Mouse (Mus musculus) embryonic facial prominence, embryonic 15.5 days (tissue): ENCODE measurements around the gene Hist1h3b. TPM values are rescaled to one million over a fixed set of nuclear protein-coding genes. Genes with fewer than 3 reads are reported as not detected.
A peak's percentile ranks its signal among the peaks of the same experiment; 100 is the strongest.
"Not testable (repeated sequence)": the region's sequence is repeated elsewhere in the genome, so short reads cannot be mapped to it uniquely, and the experiment has no call there.

Experiments
- ATAC-seq: fragments of 200-750 bp; cut with Nextera tagmentation; 2 replicates; pipeline ENCODE4 v1.8.0; 2017; ENCODE audit warnings: low read depth, moderate TSS enrichment; ENCODE audit not compliant: insufficient number of reproducible peaks, low FRiP score, low TSS enrichment
- H3K27ac ChIP-seq: fragments of 300-500 bp; sonication (generic); replicated peaks from 2 replicates; pipeline ENCODE4 v1.5.1; 2015; ENCODE audit warnings: mild to moderate bottlenecking, inconsistent platforms
- H3K27me3 ChIP-seq: fragments of 300-500 bp; sonication (generic); 2 replicates; pipeline ENCODE4 v1.6.1; 2015; ENCODE audit warnings: inconsistent platforms
- H3K36me3 ChIP-seq: fragments of 300-500 bp; sonication (generic); 2 replicates; pipeline ENCODE4 v1.6.1; 2015; ENCODE audit warnings: mild to moderate bottlenecking, inconsistent platforms
- H3K4me1 ChIP-seq: fragments of 300-500 bp; sonication (generic); 2 replicates; pipeline ENCODE4 v1.6.1; 2015; ENCODE audit warnings: inconsistent platforms
- H3K4me2 ChIP-seq: fragments of 300-500 bp; sonication (generic); replicated peaks from 2 replicates; pipeline ENCODE4 v1.6.1; 2015; ENCODE audit warnings: mild to moderate bottlenecking, inconsistent platforms
- H3K4me3 ChIP-seq: fragments of 300-500 bp; sonication (generic); replicated peaks from 2 replicates; pipeline ENCODE4 v1.5.1; 2015; ENCODE audit warnings: mild to moderate bottlenecking, inconsistent platforms
- H3K9ac ChIP-seq: fragments of 300-500 bp; sonication (generic); 2 replicates; pipeline ENCODE4 v1.6.1; 2015; ENCODE audit warnings: inconsistent platforms
- H3K9me3 ChIP-seq: fragments of 300-500 bp; sonication (generic); replicated peaks from 2 replicates; pipeline ENCODE4 v1.6.1; 2016; ENCODE audit warnings: inconsistent platforms
- WGBS: fragments of 180-500 bp; shearing (Covaris S2); methylation state at CpG from one replicate; pipeline ENCODE4 v1.1.7; 2015; 5-methylcytosine and 5-hydroxymethylcytosine counted together
- polyA plus RNA-seq: library from polyadenylated mRNA; unstranded; fragments of >200 nt; fragmentation: Nextera tagmentation; extraction: Ambion mirVana; gene quantifications from 2 replicates; pipeline ENCODE4 v1.2.1, GENCODE M21; 2015

Gene Hist1h3b
- 8.4 and 9.7 TPM in 2 replicates for polyA plus RNA-seq

DNA sequence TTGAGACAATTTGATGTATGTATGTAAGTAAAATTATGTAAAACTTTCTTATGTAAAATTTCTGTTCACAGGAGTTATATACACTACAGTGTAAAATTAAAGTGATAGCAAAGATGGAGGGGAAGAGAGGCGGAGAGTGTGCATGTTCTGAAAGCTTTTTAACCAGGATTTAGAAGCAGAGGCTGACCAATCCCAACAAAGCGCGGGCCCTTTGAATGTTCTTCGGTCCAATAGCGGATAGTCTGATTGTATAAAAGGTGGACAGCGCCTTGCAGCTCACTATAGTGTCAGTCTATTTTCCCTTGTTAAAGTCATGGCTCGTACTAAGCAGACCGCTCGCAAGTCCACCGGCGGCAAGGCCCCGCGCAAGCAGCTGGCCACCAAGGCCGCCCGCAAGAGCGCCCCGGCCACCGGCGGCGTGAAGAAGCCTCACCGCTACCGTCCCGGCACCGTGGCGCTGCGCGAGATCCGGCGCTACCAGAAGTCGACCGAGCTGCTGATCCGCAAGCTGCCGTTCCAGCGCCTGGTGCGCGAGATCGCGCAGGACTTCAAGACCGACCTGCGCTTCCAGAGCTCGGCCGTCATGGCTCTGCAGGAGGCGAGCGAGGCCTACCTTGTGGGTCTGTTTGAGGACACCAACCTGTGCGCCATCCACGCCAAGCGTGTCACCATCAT, at the start of gene Hist1h3b:
Hist1h3b (plus strand) TSS at position 201 of the 675 bp plus-strand sequence.
- H3K4me2 ChIP-seq = peak within 1 kb of the TSS; percentile 67
- H3K4me1 ChIP-seq = peaks cover 20% of the 10 kb centered on the region
- H3K27me3 ChIP-seq, H3K36me3 ChIP-seq, H3K9me3 ChIP-seq, H3K9ac ChIP-seq: not testable (repeated sequence)
- peak within 1 kb of the TSS; percentile 45 for H3K4me3 ChIP-seq
- under 1% methylated on average over 18 of the region's 47 CpGs for WGBS
- peak within 1 kb of the TSS; percentile 94 for H3K27ac ChIP-seq
- peak; percentile 84 for ATAC-seq

- not testable (repeated sequence) for H3K9me3 ChIP-seq, H3K4me3 ChIP-seq, H3K27me3 ChIP-seq, ATAC-seq, H3K36me3 ChIP-seq, H3K4me2 ChIP-seq, H3K27ac ChIP-seq, H3K9ac ChIP-seq
- 84% methylated on average over 2 of the region's 2 CpGs for WGBS
- H3K4me1 ChIP-seq = 0 out of 2 replicates have a peak, but pooled peaks cover 10% of the 10 kb centered on the region
Measured at GRCm38 (mm10) chr13:23702801-23703200, 49.3 kb upstream of the Hist1h3b start.

DNA sequence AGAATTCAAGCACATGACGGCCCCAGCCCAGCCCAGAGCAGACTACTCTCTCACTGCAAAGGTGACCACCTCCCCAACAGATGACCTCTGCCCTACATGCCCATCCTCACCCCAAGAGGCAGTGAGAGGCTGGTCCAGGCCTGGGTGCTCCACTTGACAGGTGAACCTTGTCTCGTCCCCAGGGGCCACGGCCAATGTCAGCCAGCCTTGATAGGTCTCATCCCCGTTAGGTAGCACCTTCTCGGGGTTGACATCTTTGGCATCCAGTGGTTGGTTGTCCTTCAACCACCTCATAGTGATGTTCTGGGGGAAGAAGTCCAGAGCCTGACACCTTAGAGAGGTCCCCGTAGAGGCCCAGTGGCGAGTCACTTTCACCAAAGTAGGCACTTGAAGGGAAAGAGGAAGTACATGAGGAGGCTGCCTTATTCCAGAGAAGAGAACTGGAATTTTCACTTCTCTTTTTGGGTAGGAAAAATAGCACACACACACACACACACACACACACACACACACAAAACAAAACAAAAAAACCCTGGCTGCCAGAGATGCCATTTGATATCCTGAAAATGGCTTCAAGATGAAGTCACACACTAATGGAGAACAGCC, 46.2 kb upstream of the Hist1h3b start:
- no peak for ATAC-seq
- Histone ChIP-seq H3K4me1 (peaks cover 14% of the 10 kb centered on the region; the same call in 1 of the 2 replicates), H3K4me2 (no peak overlapping the region), H3K27me3 (no peaks in the 10 kb centered on the region), H3K4me3 (no peak overlapping the region), H3K9me3 (no peaks in the 10 kb centered on the region), H3K9ac (no peak overlapping the region), H3K27ac (no peak overlapping the region), H3K36me3 (no peaks in the 10 kb centered on the region)
- 90% methylated on average over 7 of the region's 7 CpGs for WGBS

- Histone ChIP-seq H3K27me3 (no peaks in the 10 kb centered on the region), H3K9ac (no peak overlapping the region), H3K4me2 (no peak overlapping the region), H3K4me1 (peaks cover 11% of the 10 kb centered on the region; the same call in 1 of the 2 replicates), H3K4me3 (no peak overlapping the region), H3K9me3 (no peaks in the 10 kb centered on the region), H3K36me3 (no peaks in the 10 kb centered on the region), H3K27ac (no peak overlapping the region)
- no peak for ATAC-seq
- WGBS = 93% methylated on average over 12 of the region's 12 CpGs
Measured at GRCm38 (mm10) chr13:23706771-23707170, 45.3 kb upstream of the Hist1h3b start.

- Histone ChIP-seq H3K27me3 (no peaks in the 10 kb centered on the region), H3K9ac (no peak overlapping the region), H3K4me1 (peaks cover 11% of the 10 kb centered on the region; the same call in 1 of the 2 replicates), H3K4me2 (no peak overlapping the region), H3K27ac (no peak overlapping the region), H3K4me3 (no peak overlapping the region), H3K36me3 (no peaks in the 10 kb centered on the region), H3K9me3 (no peaks in the 10 kb centered on the region)
- no peak for ATAC-seq
- 76% methylated on average over 4 of the region's 4 CpGs for WGBS
Measured at GRCm38 (mm10) chr13:23708041-23708440, 44.0 kb upstream of the Hist1h3b start.

DNA sequence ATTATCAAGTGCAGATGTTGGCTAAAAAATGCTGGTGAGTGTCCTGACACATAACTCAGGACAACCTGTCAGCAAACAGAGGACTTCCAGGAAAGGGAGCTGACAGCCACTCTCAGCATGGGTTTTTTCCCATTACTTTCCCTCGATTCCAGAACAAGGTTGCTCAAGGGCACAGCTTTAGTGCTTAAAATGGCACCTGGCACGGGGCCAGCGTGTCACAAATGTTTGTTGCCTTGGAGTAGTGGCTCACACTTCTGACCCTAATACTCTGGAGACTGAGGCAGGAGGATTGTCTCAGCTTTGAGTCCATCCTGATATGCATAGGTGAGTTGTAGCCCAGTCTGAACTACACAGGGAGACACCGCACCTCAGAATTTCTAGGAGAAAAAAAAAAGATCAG, 43.4 kb upstream of the Hist1h3b start:
- no peak for ATAC-seq
- WGBS = 61% methylated on average over 4 of the region's 4 CpGs
- no peaks in the 10 kb centered on the region for H3K27me3 ChIP-seq
- peaks cover 11% of the 10 kb centered on the region; the same call in 1 of the 2 replicates for H3K4me1 ChIP-seq
- no peak overlapping the region for H3K27ac ChIP-seq
- H3K9ac ChIP-seq = no peak overlapping the region
- no peak overlapping the region for H3K4me2 ChIP-seq
- H3K4me3 ChIP-seq = no peak overlapping the region
- H3K36me3 ChIP-seq = no peaks in the 10 kb centered on the region
- no peaks in the 10 kb centered on the region for H3K9me3 ChIP-seq

- H3K27ac ChIP-seq = no peak overlapping the region
- 13% methylated on average over 15 of the region's 15 CpGs for WGBS
- no peaks in the 10 kb centered on the region for H3K36me3 ChIP-seq
- no peak for ATAC-seq
- peak overlapping the region; percentile 33 for H3K9ac ChIP-seq
- H3K4me3 ChIP-seq = peak overlapping the region; percentile 47
- H3K9me3 ChIP-seq = no peaks in the 10 kb centered on the region
- no peaks in the 10 kb centered on the region for H3K27me3 ChIP-seq
- H3K4me2 ChIP-seq = peak overlapping the region; percentile 76
- H3K4me1 ChIP-seq = peaks cover 11% of the 10 kb centered on the region; the same call in 1 of the 2 replicates
Measured at GRCm38 (mm10) chr13:23709714-23710373, 42.2 kb upstream of the Hist1h3b start.

GRCm38 (mm10) chr13:23710374-23711089, 41.5 kb upstream of the Hist1h3b start, which contains the start of gene Hfe:
Gene Hfe, minus strand, starts transcription at chr13:23710854.
- Histone ChIP-seq H3K4me1 (peaks cover 11% of the 10 kb centered on the region; the same call in 1 of the 2 replicates), H3K27ac (no peak within 1 kb of the TSS), H3K4me2 (peak within 1 kb of the TSS; percentile 76), H3K9ac (peak within 1 kb of the TSS; percentile 33), H3K4me3 (peak within 1 kb of the TSS; percentile 47), H3K27me3 (no peaks in the 10 kb centered on the region), H3K36me3 (no peaks in the 10 kb centered on the region), H3K9me3 (no peaks in the 10 kb centered on the region)
- ATAC-seq = no peak
- WGBS = 3% methylated on average over 17 of the region's 17 CpGs

- no peak overlapping the region for H3K4me3 ChIP-seq
- no peaks in the 10 kb centered on the region for H3K4me1 ChIP-seq
- no peak overlapping the region for H3K4me2 ChIP-seq
- H3K9me3 ChIP-seq = no peaks in the 10 kb centered on the region
- H3K36me3 ChIP-seq = no peaks in the 10 kb centered on the region
- no peak for ATAC-seq
- 85% methylated on average over 5 of the region's 5 CpGs for WGBS
- H3K27ac ChIP-seq = no peak overlapping the region
- H3K27me3 ChIP-seq = no peaks in the 10 kb centered on the region
- H3K9ac ChIP-seq = no peak overlapping the region
Measured at GRCm38 (mm10) chr13:23716261-23717042, 35.6 kb upstream of the Hist1h3b start.

DNA sequence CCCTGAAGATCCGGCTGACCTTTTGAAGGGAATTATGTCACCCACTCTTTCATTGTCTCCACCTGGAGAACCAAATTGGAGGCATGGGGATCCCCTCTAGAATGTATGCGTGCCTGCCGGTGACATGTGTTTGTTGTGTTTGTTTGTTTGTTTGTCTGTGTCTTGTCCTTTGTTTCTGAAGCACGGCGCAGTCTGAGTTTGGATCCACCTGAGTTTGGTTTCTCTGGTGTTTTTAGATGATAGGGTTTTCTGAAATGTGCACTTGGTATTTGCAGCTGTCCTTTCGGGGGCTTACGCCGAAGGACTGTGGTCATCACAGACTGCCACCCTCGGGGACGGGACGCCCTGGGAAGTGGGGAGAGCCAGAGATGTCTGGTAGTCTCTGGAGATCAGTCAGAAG, 34.9 kb upstream of the Hist1h3b start:
- Histone ChIP-seq H3K27ac (no peak overlapping the region), H3K4me2 (no peak overlapping the region), H3K36me3 (no peaks in the 10 kb centered on the region), H3K4me3 (no peak overlapping the region), H3K9ac (no peak overlapping the region), H3K9me3 (no peaks in the 10 kb centered on the region), H3K4me1 (no peaks in the 10 kb centered on the region), H3K27me3 (no peaks in the 10 kb centered on the region)
- no peak for ATAC-seq
- 56% methylated on average over 11 of the region's 11 CpGs for WGBS
